Mouse (Mus musculus): ENCODE measurements at regions not wholly inside any gene's neighbourhood (a gene's known extent, or its start where the extent isn't known, plus 50 kb on each side); places are given as distances from the start of the nearest gene placed in this dataset.

DNA sequence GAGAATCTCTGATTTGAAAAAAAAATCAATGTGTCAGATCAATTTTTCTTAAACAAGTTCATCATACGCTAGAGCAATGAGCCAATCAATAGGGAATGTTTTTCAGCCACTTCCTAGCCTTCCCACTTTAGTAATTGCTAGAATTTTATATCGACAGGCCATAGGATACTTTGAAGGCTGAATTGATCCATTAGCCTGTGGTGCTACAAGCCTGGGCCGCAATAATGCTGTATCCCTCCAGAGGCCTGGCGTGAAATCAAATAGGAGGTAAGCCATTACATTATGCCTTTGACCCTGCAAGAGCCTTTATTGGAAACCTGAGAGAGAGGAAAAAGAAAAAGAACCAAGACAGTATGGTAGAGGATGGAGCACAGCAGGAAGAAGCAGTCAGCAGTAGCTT is 53.7 kb upstream of the Gm11232 start:
- DNase-seq (ENCODE audit: low spot score in 2 of 2), result no peak

DNA sequence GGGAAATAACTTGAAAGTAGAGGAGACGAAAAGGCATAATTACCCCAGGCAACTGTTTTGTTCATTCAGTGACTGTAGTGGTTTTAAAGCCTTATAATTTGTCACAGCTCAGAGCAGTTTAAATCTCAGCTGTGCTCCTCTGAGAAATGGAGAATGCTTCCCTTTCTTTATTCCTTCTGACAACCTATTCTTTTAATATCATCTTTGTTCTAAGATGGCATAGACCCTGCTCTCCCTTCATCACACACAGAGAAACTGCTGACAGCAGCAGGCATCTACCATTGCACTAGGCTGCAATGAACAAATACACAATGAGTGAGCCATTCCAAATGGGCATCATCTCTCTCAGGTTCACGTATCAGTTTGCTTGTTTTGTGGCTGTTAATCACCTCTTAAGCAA is 50.5 kb upstream of the Gm11232 start:
- no peak for DNase-seq (ENCODE audit: low spot score in 2 of 2)
